Mouse (Mus musculus): ENCODE measurements at regions not wholly inside any gene's neighbourhood (a gene's known extent, or its start where the extent isn't known, plus 50 kb on each side); places are given as distances from the start of the nearest gene placed in this dataset.

- TF ChIP-seq POLR2A (IDR thresholded peaks at IDR 0.05; ENCODE audit: insufficient read depth, low read depth, low read length) (no peak), CTCF (IDR thresholded peaks at IDR 0.05) (no peak)
Measured at GRCm38 (mm10) chr7:117259674-117260294, 121.0 kb upstream of the Xylt1 start.

Measured in heart, adult 2 months (tissue).